Mouse (Mus musculus) ES-Bruce4 (cell line): ENCODE results near the gene Pbxip1.

Experiments used
- CTCF ChIP-seq: IDR thresholded peaks from one replicate; pipeline ENCODE4 v1.8.1; 2011; ENCODE audit warnings: low read depth, low read length
- EP300 ChIP-seq: IDR thresholded peaks from 2 replicates; pipeline ENCODE4 v1.6.1; 2011; ENCODE audit warnings: low read depth, low read length; ENCODE audit not compliant: insufficient read depth
- POLR2A ChIP-seq: IDR thresholded peaks from one replicate; pipeline ENCODE4 v1.8.1; 2011; ENCODE audit warnings: low read length; ENCODE audit not compliant: insufficient read depth

DNA sequence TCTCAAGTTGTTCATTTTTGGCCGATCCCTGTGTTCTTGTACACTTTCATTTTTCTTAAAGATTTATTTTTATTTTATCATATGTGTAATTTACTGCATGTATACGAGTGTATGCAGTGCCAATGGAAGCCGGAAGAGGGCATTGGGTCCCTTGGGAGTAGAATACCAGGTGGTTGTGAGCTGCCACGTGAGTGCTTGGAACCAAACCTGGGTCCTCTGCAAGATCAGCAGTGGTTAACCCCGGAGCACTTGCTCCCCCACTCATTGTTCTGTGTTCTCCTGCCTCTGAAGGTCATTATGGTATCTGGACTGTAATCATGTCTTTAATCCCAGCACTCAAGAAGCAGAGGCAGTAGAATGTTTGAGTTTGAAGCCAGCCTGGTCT lies 11.4 kb upstream of the Pbxip1 start:
- TF ChIP-seq EP300: no peak
- TF ChIP-seq CTCF: no peak
- no peak for TF ChIP-seq POLR2A
